Mouse (Mus musculus) splenic B cell, adult 2 months (primary cell): ENCODE results near the gene Rhof.

Experiments used
- DNase-seq: peaks from one replicate; pipeline ENCODE4 v3.0.0-alpha.2; 2011; ENCODE audit warnings: low read depth, low spot score
- H3K27me3 ChIP-seq: 2 replicates; pipeline ENCODE4 v1.6.1; 2012; ENCODE audit warnings: mild to moderate bottlenecking, low read length, moderate library complexity, mixed read lengths; ENCODE audit not compliant: control insufficient read depth, poor library complexity, insufficient read depth, severe bottlenecking
- H3K36me3 ChIP-seq: 2 replicates; pipeline ENCODE4 v1.6.1; 2012; ENCODE audit warnings: mild to moderate bottlenecking, low read length, moderate library complexity, mixed read lengths; ENCODE audit not compliant: control insufficient read depth, poor library complexity, insufficient read depth, severe bottlenecking

Gene Rhof

GRCm38 (mm10) chr5:123155425-123155824 is 22.9 kb upstream of the Rhof start:
- H3K27me3 ChIP-seq: no peaks in the 10 kb centered on the region
- peak; percentile 92 for DNase-seq
- peaks cover 20% of the 10 kb centered on the region for H3K36me3 ChIP-seq

GRCm38 (mm10) chr5:123152901-123153300 is 20.4 kb upstream of the Rhof start:
- H3K27me3 ChIP-seq: no peaks in the 10 kb centered on the region
- H3K36me3 ChIP-seq: peaks cover 13% of the 10 kb centered on the region
- peak; percentile 58 for DNase-seq

GRCm38 (mm10) chr5:123151707-123152362 is 19.3 kb upstream of the Rhof start:
- DNase-seq: no peak
- peaks cover 13% of the 10 kb centered on the region for H3K36me3 ChIP-seq

GRCm38 (mm10) chr5:123151077-123151476 is 18.6 kb upstream of the Rhof start:
- no peaks in the 10 kb centered on the region for H3K27me3 ChIP-seq
- peak; percentile 92 for DNase-seq
- peaks cover 13% of the 10 kb centered on the region for H3K36me3 ChIP-seq

More at GRCm38 (mm10) chr5:123151707-123152362, 19.3 kb upstream of the Rhof start:
- no peaks in the 10 kb centered on the region for H3K27me3 ChIP-seq

GRCm38 (mm10) chr5:123150641-123151040 is 18.1 kb upstream of the Rhof start:
- Histone ChIP-seq H3K27me3 (no peaks in the 10 kb centered on the region), H3K36me3 (peaks cover 13% of the 10 kb centered on the region)
- DNase-seq: peak; percentile 82

GRCm38 (mm10) chr5:123149451-123150400 is 17.2 kb upstream of the Rhof start:
- peaks cover 12% of the 10 kb centered on the region for H3K36me3 ChIP-seq
- DNase-seq: peak; percentile 92
- H3K27me3 ChIP-seq: no peaks in the 10 kb centered on the region

- peaks cover 7% of the 10 kb centered on the region for H3K36me3 ChIP-seq
- no peak for DNase-seq
- no peaks in the 10 kb centered on the region for H3K27me3 ChIP-seq
Measured at GRCm38 (mm10) chr5:123148073-123148722, 15.7 kb upstream of the Rhof start.

- Histone ChIP-seq H3K36me3 (peaks cover 7% of the 10 kb centered on the region), H3K27me3 (no peaks in the 10 kb centered on the region)
- DNase-seq: no peak
Measured at GRCm38 (mm10) chr5:123147569-123147968, 15.1 kb upstream of the Rhof start.

GRCm38 (mm10) chr5:123146357-123146756 is 13.9 kb upstream of the Rhof start:
- DNase-seq: no peak
- Histone ChIP-seq H3K36me3 (peaks cover 7% of the 10 kb centered on the region), H3K27me3 (no peaks in the 10 kb centered on the region)

GRCm38 (mm10) chr5:123144746-123145590 is 12.5 kb upstream of the Rhof start:
- no peak for DNase-seq
- Histone ChIP-seq H3K27me3 (no peaks in the 10 kb centered on the region), H3K36me3 (peaks cover 7% of the 10 kb centered on the region)

- Histone ChIP-seq H3K27me3 (no peaks in the 10 kb centered on the region), H3K36me3 (peaks cover 7% of the 10 kb centered on the region)
- peak; percentile 36 for DNase-seq
Measured at GRCm38 (mm10) chr5:123143971-123144745, 11.7 kb upstream of the Rhof start.

- H3K27me3 ChIP-seq: no peaks in the 10 kb centered on the region
- peaks cover 6% of the 10 kb centered on the region for H3K36me3 ChIP-seq
- DNase-seq: no peak
Measured at GRCm38 (mm10) chr5:123143251-123143970, 10.9 kb upstream of the Rhof start.
